Mouse (Mus musculus) heart, embryonic 13.5 days (tissue): ENCODE results near the gene Vmn1r218. TPM values are rescaled to one million over a fixed set of nuclear protein-coding genes. Genes with fewer than 3 reads are reported as not detected.
"Not testable (repeated sequence)": the region's sequence is repeated elsewhere in the genome, so short reads cannot be mapped to it uniquely, and the experiment has no call there.

Source experiments
- ATAC-seq: fragments of 200-750 bp; cut with Nextera tagmentation; 2 replicates; pipeline ENCODE4 v1.8.0; 2017; ENCODE audit warnings: moderate TSS enrichment; ENCODE audit not compliant: insufficient number of reproducible peaks, low FRiP score, low TSS enrichment; ENCODE audit errors: extremely low read depth
- H3K27ac ChIP-seq: fragments of 300-500 bp; sonication (generic); replicated peaks from 2 replicates; pipeline ENCODE4 v1.5.1; 2015; ENCODE audit warnings: moderate library complexity, mild to moderate bottlenecking, inconsistent platforms
- H3K27me3 ChIP-seq: fragments of 300-500 bp; sonication (generic); replicated peaks from 2 replicates; pipeline ENCODE4 v1.6.1; 2015; ENCODE audit warnings: mild to moderate bottlenecking, inconsistent platforms
- H3K36me3 ChIP-seq: fragments of 300-500 bp; sonication (generic); 2 replicates; pipeline ENCODE4 v1.6.1; 2015; ENCODE audit warnings: mild to moderate bottlenecking, inconsistent platforms
- H3K4me1 ChIP-seq: fragments of 300-500 bp; sonication (generic); 2 replicates; pipeline ENCODE4 v1.6.1; 2015; ENCODE audit warnings: inconsistent platforms
- H3K4me2 ChIP-seq: fragments of 300-500 bp; sonication (generic); 2 replicates; pipeline ENCODE4 v1.6.1; 2015; ENCODE audit warnings: inconsistent platforms, mild to moderate bottlenecking, moderate library complexity
- H3K4me3 ChIP-seq: fragments of 300-500 bp; sonication (generic); 2 replicates; pipeline ENCODE4 v1.5.1; 2015; ENCODE audit warnings: moderate library complexity, mild to moderate bottlenecking, inconsistent platforms
- H3K9ac ChIP-seq: fragments of 300-500 bp; sonication (generic); 2 replicates; pipeline ENCODE4 v1.6.1; 2015; ENCODE audit warnings: inconsistent platforms, mild to moderate bottlenecking, moderate library complexity
- H3K9me3 ChIP-seq: fragments of 300-500 bp; sonication (generic); 2 replicates; pipeline ENCODE4 v1.6.1; 2016; ENCODE audit warnings: inconsistent platforms
- WGBS: fragments of 180-500 bp; shearing (Covaris S2); methylation state at CpG from one replicate; pipeline ENCODE4 v1.1.7; 2015; ENCODE audit warnings: mixed read lengths; 5-methylcytosine and 5-hydroxymethylcytosine counted together
- polyA plus RNA-seq: library from polyadenylated mRNA; unstranded; fragments of >200 nt; fragmentation: Nextera tagmentation; extraction: Ambion mirVana; gene quantifications from 2 replicates; pipeline ENCODE4 v1.2.1, GENCODE M21; 2015

The Vmn1r218 gene
- polyA plus RNA-seq, result not detected in 2 replicates

GRCm38 (mm10) chr13:23133099-23133498 lies at the start of gene Vmn1r218:
Vmn1r218 (plus strand) TSS chr13:23133155.
- no peaks in the 10 kb centered on the region for H3K27me3 ChIP-seq
- H3K4me1 ChIP-seq, result no peaks in the 10 kb centered on the region
- no peaks in the 10 kb centered on the region for H3K36me3 ChIP-seq
- no peak within 1 kb of the TSS for H3K4me2 ChIP-seq
- no peak for ATAC-seq
- WGBS, result 62% methylated on average over 3 of the region's 3 CpGs
- no peak within 1 kb of the TSS for H3K9ac ChIP-seq
- H3K4me3 ChIP-seq, result no peak within 1 kb of the TSS
- no peak within 1 kb of the TSS for H3K27ac ChIP-seq
- no peaks in the 10 kb centered on the region for H3K9me3 ChIP-seq

DNA sequence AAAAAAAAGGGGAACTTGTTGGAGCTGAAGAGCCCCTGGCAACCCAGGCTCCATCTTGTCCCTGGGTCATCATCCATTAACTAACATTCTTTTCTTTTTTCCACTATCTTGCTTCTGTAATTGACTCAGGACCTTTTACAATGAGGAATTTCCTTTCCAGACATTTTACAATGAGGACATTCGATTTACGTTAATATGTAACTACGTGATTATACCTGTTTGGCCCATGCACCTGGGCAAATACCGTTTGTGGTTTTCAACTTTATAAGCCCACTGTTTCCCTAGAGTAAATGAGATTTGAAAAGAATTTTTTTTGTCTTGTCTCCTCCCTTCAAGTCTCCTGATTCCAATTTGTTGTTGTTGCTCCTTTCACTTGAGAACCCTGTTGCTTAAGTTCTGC lies 38.6 kb upstream of the Vmn1r218 start:
- Histone ChIP-seq H3K9ac (no peak overlapping the region), H3K4me2 (no peak overlapping the region), H3K4me3 (no peak overlapping the region), H3K4me1 (no peaks in the 10 kb centered on the region), H3K27ac (no peak overlapping the region), H3K36me3 (no peaks in the 10 kb centered on the region), H3K9me3 (no peaks in the 10 kb centered on the region), H3K27me3 (no peaks in the 10 kb centered on the region)
- no peak for ATAC-seq
- 82% methylated on average over 4 of the region's 4 CpGs for WGBS

- not testable (repeated sequence) for H3K4me3 ChIP-seq, H3K27ac ChIP-seq, H3K9ac ChIP-seq, H3K4me2 ChIP-seq, H3K9me3 ChIP-seq, H3K27me3 ChIP-seq, ATAC-seq, H3K4me1 ChIP-seq, H3K36me3 ChIP-seq
- WGBS, result 65% methylated on average over 1 of the region's 1 CpGs
Measured at GRCm38 (mm10) chr13:23118126-23118525, 14.8 kb upstream of the Vmn1r218 start, which contains the start of gene Vmn1r217. Vmn1r217 (minus strand) TSS chr13:23118226.

GRCm38 (mm10) chr13:23120611-23121010 lies 12.3 kb upstream of the Vmn1r218 start:
- 79% methylated on average over 2 of the region's 2 CpGs for WGBS
- H3K9me3 ChIP-seq, result no peaks in the 10 kb centered on the region
- H3K27me3 ChIP-seq, result no peaks in the 10 kb centered on the region
- no peak overlapping the region for H3K27ac ChIP-seq
- ATAC-seq, result no peak; the same call in 1 of the 2 replicates
- H3K4me3 ChIP-seq, result no peak overlapping the region
- H3K36me3 ChIP-seq, result no peaks in the 10 kb centered on the region
- H3K4me1 ChIP-seq, result no peaks in the 10 kb centered on the region
- no peak overlapping the region for H3K9ac ChIP-seq
- H3K4me2 ChIP-seq, result no peak overlapping the region

DNA sequence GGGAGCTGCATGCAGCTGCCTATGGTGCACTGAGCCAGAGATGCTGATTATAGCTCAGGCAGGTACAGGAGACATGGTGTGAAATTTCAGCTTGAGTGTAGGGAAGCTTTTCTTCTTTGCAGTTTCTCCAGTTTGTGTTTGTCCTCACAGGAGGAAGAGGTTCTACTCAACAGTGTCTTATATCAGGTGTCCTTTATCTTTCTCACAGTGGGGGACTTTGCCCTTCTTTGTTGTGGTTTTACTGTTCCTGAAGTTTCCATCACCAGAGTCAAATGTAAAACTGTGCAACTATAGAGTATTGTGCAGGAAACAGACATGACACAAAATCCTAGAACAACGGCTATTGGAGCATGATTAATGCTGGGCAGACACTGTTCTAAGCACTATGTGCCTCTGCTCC lies 546 bp downstream of the Vmn1r218 start:
- Histone ChIP-seq H3K9ac (no peak overlapping the region), H3K4me2 (no peak overlapping the region), H3K27ac (no peak overlapping the region), H3K9me3 (no peaks in the 10 kb centered on the region), H3K27me3 (no peaks in the 10 kb centered on the region), H3K36me3 (no peaks in the 10 kb centered on the region), H3K4me3 (no peak overlapping the region), H3K4me1 (no peaks in the 10 kb centered on the region)
- ATAC-seq, result no peak
- WGBS, result 51% methylated on average over 1 of the region's 1 CpGs

- H3K4me1 ChIP-seq, result no peaks in the 10 kb centered on the region
- 87% methylated on average over 2 of the region's 2 CpGs for WGBS
- no peaks in the 10 kb centered on the region for H3K36me3 ChIP-seq
- H3K4me3 ChIP-seq, result no peak overlapping the region
- no peak overlapping the region for H3K4me2 ChIP-seq
- no peaks in the 10 kb centered on the region for H3K27me3 ChIP-seq
- H3K27ac ChIP-seq, result no peak overlapping the region
- no peaks in the 10 kb centered on the region for H3K9me3 ChIP-seq
- H3K9ac ChIP-seq, result no peak overlapping the region
- ATAC-seq, result no peak
Measured at GRCm38 (mm10) chr13:23138880-23139279, 5.9 kb downstream of the Vmn1r218 start.

DNA sequence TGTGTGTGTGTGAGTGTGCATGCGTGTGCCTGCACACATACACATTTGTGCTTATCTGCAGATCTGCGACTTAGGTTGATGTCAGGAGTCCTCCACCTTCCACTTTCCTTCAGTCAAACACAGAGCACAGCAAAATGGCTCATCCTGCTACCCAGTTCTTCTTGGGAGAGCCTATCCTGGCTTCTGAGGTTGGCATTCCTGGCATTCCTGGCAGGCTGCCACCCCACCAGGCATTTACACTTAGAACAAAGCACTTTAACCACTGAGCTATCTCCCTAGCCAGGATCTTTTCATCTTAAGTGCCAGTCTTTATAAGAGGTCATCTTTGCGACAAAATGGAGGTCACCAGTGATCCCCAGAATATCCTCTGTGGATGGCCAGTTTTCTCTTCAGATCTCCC lies 24.9 kb downstream of the Vmn1r218 start:
- H3K9ac ChIP-seq, result no peak overlapping the region
- no peak overlapping the region for H3K4me2 ChIP-seq
- ATAC-seq, result no peak; the same call in 1 of the 2 replicates
- WGBS, result 36% methylated on average over 3 of the region's 3 CpGs
- H3K9me3 ChIP-seq, result no peaks in the 10 kb centered on the region
- no peak overlapping the region for H3K4me3 ChIP-seq
- peaks cover 9% of the 10 kb centered on the region for H3K4me1 ChIP-seq
- no peak overlapping the region for H3K27ac ChIP-seq
- H3K36me3 ChIP-seq, result no peaks in the 10 kb centered on the region
- H3K27me3 ChIP-seq, result no peaks in the 10 kb centered on the region

GRCm38 (mm10) chr13:23159012-23159411 lies 26.1 kb downstream of the Vmn1r218 start, which contains the start of gene Vmn1r219:
Vmn1r219 (plus strand) TSS chr13:23159312.
- Histone ChIP-seq H3K9me3 (no peaks in the 10 kb centered on the region), H3K4me3 (no peak within 1 kb of the TSS), H3K27me3 (no peaks in the 10 kb centered on the region), H3K27ac (no peak within 1 kb of the TSS), H3K4me2 (no peak within 1 kb of the TSS), H3K36me3 (no peaks in the 10 kb centered on the region), H3K9ac (no peak within 1 kb of the TSS), H3K4me1 (peaks cover 9% of the 10 kb centered on the region)
- no peak for ATAC-seq
- 59% methylated on average over 4 of the region's 4 CpGs for WGBS

DNA sequence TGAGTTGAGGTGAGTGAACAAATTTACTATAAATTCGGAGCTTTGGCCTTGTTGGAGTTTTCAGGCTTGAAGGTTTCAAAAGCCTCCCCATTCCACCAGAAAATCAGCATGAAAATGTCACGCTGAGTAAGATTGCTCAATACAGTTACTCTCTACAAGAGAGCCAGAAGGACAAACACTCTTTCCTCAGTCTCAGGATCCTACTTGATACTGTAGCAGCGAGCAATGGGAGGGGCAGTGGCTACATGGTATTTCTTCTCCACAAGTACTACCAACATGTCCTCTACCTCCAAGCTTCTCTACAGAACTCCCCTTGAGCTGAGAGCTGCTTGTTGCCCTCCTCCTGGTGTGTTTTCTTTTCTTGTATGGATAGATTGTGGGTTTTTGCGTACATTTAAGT lies 33.5 kb downstream of the Vmn1r218 start:
- not testable (repeated sequence) for ATAC-seq

DNA sequence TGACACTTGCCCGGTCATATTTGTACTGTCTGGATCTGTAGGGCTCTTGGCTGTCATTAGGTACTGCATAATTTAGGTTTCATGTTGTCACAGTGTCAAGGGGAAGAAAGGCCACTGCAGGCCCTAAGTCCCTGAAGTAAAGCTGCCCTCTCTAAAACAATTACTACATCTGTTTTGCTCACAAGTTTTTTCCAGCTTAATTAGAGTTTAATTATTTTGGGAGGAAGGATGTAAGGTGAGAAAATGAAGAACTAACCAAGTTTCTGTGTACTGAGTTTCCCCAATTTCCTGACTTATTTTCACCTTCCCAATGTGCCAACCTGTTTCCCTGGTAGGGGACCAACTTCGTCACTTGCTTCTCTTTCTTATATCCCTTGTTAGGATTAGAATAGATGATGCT lies 54.9 kb downstream of the Vmn1r218 start, which contains the start of gene Vmn1r220:
Gene Vmn1r220 (minus strand): TSS at position 101 of the 400 bp plus-strand sequence.
- H3K4me1 ChIP-seq, result no peaks in the 10 kb centered on the region
- no peaks in the 10 kb centered on the region for H3K27me3 ChIP-seq
- no peak within 1 kb of the TSS for H3K27ac ChIP-seq
- no peak within 1 kb of the TSS for H3K4me2 ChIP-seq
- H3K9me3 ChIP-seq, result no peaks in the 10 kb centered on the region
- no peak within 1 kb of the TSS for H3K4me3 ChIP-seq
- H3K36me3 ChIP-seq, result no peaks in the 10 kb centered on the region
- ATAC-seq, result no peak
- WGBS, result 75% methylated on average over 2 of the region's 2 CpGs
- H3K9ac ChIP-seq, result no peak within 1 kb of the TSS

More for the DNA sequence above, 33.5 kb downstream of the Vmn1r218 start:
- H3K36me3 ChIP-seq, H3K9me3 ChIP-seq, H3K4me2 ChIP-seq, H3K27me3 ChIP-seq, H3K4me1 ChIP-seq, H3K27ac ChIP-seq, H3K4me3 ChIP-seq, H3K9ac ChIP-seq: not testable (repeated sequence)
- WGBS, result 77% methylated on average over 4 of the region's 4 CpGs
